Mouse (Mus musculus) kidney, embryonic 14.5 days (tissue): ENCODE measurements around the gene Tmsb15b2. TPM values are rescaled to one million over a fixed set of nuclear protein-coding genes. Genes with fewer than 3 reads are reported as not detected.
"Not testable (repeated sequence)": the region's sequence is repeated elsewhere in the genome, so short reads cannot be mapped to it uniquely, and the experiment has no call there.

ENCODE experiments used
- ATAC-seq: fragments of 200-750 bp; cut with Nextera tagmentation; 2 replicates; pipeline ENCODE4 v1.8.0; 2017; ENCODE audit warnings: moderate number of reproducible peaks, mild to moderate bottlenecking, moderate TSS enrichment, moderate library complexity; ENCODE audit not compliant: low FRiP score, low TSS enrichment
- H3K27ac ChIP-seq: fragments of 300-500 bp; sonication (generic); 2 replicates; pipeline ENCODE4 v1.5.1; 2014; ENCODE audit warnings: low read depth, mild to moderate bottlenecking, low read length, moderate library complexity, mixed read lengths
- H3K27me3 ChIP-seq: fragments of 300-500 bp; sonication (generic); 2 replicates; pipeline ENCODE4 v1.6.1; 2014; ENCODE audit warnings: mild to moderate bottlenecking, low read length; ENCODE audit not compliant: control insufficient read depth, insufficient read depth
- H3K36me3 ChIP-seq: fragments of 300-500 bp; sonication (generic); 2 replicates; pipeline ENCODE4 v1.6.1; 2014; ENCODE audit warnings: low read length, mixed read lengths; ENCODE audit not compliant: control insufficient read depth, insufficient read depth
- H3K4me1 ChIP-seq: fragments of 300-500 bp; sonication (generic); 2 replicates; pipeline ENCODE4 v1.6.1; 2014; ENCODE audit warnings: low read length, mixed read lengths; ENCODE audit not compliant: control insufficient read depth, insufficient read depth
- H3K4me2 ChIP-seq: fragments of 300-500 bp; sonication (generic); replicated peaks from 2 replicates; pipeline ENCODE4 v1.6.1; 2014; ENCODE audit warnings: low read depth, mild to moderate bottlenecking, low read length
- H3K4me3 ChIP-seq: fragments of 300-500 bp; sonication (generic); 2 replicates; pipeline ENCODE4 v1.5.1; 2014; ENCODE audit warnings: mild to moderate bottlenecking, low read length
- H3K9ac ChIP-seq: fragments of 300-500 bp; sonication (generic); 2 replicates; pipeline ENCODE4 v1.6.1; 2014; ENCODE audit warnings: low read depth, mild to moderate bottlenecking, low read length, moderate library complexity
- H3K9me3 ChIP-seq: fragments of 300-500 bp; sonication (generic); 2 replicates; pipeline ENCODE4 v1.6.1; 2016; ENCODE audit warnings: low read length; ENCODE audit not compliant: control insufficient read depth
- WGBS: fragments of 180-500 bp; shearing (Covaris S2); extraction: QIAGEN DNeasy Blood & Tissue Kit; methylation state at CpG from one replicate; pipeline ENCODE4 v1.1.7; 2014; 5-methylcytosine and 5-hydroxymethylcytosine counted together
- polyA plus RNA-seq: library from polyadenylated mRNA; unstranded; fragments of >200 nt; fragmentation: Nextera tagmentation; extraction: Ambion mirVana; gene quantifications from 2 replicates; pipeline ENCODE4 v1.2.1, GENCODE M21; 2014

Gene Tmsb15b2
- polyA plus RNA-seq = 47.0 and 78.3 TPM in 2 replicates

DNA sequence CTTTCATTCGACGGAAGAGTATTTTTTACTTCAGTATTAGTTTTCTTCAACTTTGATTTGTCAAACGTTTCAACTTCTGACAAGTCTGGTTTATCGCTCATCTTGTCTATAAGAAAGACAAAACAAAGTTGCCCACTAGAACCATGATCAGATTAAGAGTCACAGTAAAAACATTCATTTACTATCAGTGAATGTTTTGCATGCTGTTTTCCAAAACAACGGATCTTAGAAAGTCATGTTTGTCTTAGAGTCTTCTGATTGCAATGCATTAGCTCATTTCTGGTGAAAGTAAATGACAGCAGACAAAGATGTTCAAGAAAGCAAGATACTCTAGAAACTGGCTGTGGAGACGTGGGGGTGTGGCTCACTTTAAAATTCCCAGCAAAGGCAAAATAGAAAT is at the start of gene Tmsb15b2:
TSS of gene Tmsb15b2 (minus strand) at position 101 of the 400 bp plus-strand sequence.
- H3K36me3 ChIP-seq = not testable (repeated sequence)

DNA sequence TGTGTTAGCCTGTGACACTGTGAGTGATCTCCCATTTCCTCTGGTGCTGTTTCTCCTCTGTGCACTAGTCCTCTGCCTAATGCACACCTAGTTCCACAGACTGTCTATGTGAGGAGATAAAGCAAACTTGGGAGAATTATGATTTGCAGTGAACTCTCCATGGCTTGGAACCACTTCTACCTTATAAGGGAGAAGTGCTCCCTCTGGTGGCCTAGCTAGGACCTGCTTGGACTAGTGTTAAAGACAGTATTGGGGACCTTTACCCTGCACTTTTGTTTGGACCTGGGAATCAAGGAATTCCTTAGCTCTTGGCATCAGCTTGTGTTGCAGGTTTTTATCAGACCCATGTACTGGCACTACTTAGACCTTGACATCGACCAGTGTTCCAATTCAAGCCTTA is 44.0 kb upstream of the Tmsb15b2 start:
- Histone ChIP-seq H3K4me3 (no peak overlapping the region), H3K27me3 (no peaks in the 10 kb centered on the region), H3K27ac (no peak overlapping the region), H3K4me2 (no peak overlapping the region), H3K36me3 (no peaks in the 10 kb centered on the region), H3K9ac (no peak overlapping the region), H3K9me3 (no peaks in the 10 kb centered on the region), H3K4me1 (no peaks in the 10 kb centered on the region)
- WGBS = 19% methylated on average over 1 of the region's 1 CpGs
- no peak for ATAC-seq

More for the DNA sequence above, at the start of gene Tmsb15b2:
- not testable (repeated sequence) for H3K27ac ChIP-seq, H3K4me1 ChIP-seq, ATAC-seq, H3K27me3 ChIP-seq, H3K9me3 ChIP-seq
- Histone ChIP-seq H3K4me3 (peak within 1 kb of the TSS; percentile 37), H3K9ac (peak within 1 kb of the TSS; percentile 42; the same call in 1 of the 2 replicates), H3K4me2 (peak within 1 kb of the TSS; percentile 47)
- 83% methylated on average over 6 of the region's 6 CpGs for WGBS

- Histone ChIP-seq H3K4me3 (no peak overlapping the region), H3K4me2 (no peak overlapping the region), H3K9ac (no peak overlapping the region), H3K9me3 (no peaks in the 10 kb centered on the region), H3K4me1 (no peaks in the 10 kb centered on the region), H3K36me3 (no peaks in the 10 kb centered on the region), H3K27ac (no peak overlapping the region), H3K27me3 (no peaks in the 10 kb centered on the region)
- ATAC-seq = no peak
- 77% methylated on average over 1 of the region's 1 CpGs for WGBS
Measured at GRCm38 (mm10) chrX:137017668-137018067, 42.4 kb upstream of the Tmsb15b2 start.

DNA sequence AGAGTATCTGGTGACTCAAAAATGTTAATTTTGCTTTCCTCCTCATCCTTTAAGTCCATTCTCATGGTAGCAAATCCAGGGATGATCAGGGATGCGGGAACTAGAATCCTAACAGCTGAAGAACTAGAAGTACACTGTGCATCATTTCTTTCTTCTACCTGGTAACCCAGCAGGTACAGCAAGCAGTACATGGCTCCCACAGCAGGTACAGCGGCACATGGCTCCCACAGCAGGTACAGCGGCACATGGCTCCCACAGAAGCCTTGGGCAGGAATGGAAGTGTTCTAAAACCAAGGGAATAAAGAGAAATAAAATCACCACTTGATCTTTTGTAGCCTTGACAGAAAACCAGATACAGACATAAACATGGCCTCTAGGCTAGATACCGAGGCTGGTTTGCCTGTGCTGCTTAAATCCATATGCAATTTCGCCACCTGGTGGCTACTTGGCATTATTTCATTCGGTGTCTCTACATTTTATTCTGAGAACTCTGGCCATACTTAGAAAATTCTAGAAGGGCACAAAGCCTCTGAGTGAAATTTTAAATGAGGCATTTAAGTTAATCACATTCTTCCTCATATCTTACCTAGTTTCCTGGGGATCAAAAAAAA is 39.9 kb upstream of the Tmsb15b2 start:
- Histone ChIP-seq H3K4me2 (no peak overlapping the region), H3K9ac (no peak overlapping the region), H3K36me3 (no peaks in the 10 kb centered on the region), H3K27me3 (no peaks in the 10 kb centered on the region), H3K9me3 (no peaks in the 10 kb centered on the region), H3K4me3 (no peak overlapping the region), H3K27ac (no peak overlapping the region), H3K4me1 (no peaks in the 10 kb centered on the region)
- WGBS = 60% methylated on average over 6 of the region's 6 CpGs
- ATAC-seq = no peak; the same call in 1 of the 2 replicates

DNA sequence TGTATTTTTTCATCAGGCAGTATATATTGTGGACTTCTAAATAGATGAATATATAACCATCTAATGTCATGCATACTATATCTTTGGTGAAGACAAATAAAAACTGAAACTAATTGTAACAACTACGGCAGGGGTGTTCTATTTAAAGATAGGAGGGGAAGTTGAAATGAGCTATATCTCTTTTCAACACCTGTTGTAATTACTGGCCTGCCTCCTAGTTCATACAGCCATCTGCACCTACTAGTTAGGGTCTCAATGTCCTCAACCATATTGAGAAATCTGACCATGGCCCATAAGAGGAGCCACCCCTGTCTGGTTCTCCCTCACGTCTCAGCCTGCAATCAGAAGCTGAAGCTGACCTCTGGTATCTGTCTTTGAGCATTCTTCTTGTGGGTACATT is 21.0 kb upstream of the Tmsb15b2 start:
- no peak overlapping the region for H3K4me3 ChIP-seq
- no peaks in the 10 kb centered on the region for H3K9me3 ChIP-seq
- no peak overlapping the region for H3K27ac ChIP-seq
- ATAC-seq = no peak
- no peak overlapping the region for H3K9ac ChIP-seq
- H3K27me3 ChIP-seq = no peaks in the 10 kb centered on the region
- no peak overlapping the region for H3K4me2 ChIP-seq
- no peaks in the 10 kb centered on the region for H3K4me1 ChIP-seq
- no peaks in the 10 kb centered on the region for H3K36me3 ChIP-seq
- 76% methylated on average over 2 of the region's 2 CpGs for WGBS

DNA sequence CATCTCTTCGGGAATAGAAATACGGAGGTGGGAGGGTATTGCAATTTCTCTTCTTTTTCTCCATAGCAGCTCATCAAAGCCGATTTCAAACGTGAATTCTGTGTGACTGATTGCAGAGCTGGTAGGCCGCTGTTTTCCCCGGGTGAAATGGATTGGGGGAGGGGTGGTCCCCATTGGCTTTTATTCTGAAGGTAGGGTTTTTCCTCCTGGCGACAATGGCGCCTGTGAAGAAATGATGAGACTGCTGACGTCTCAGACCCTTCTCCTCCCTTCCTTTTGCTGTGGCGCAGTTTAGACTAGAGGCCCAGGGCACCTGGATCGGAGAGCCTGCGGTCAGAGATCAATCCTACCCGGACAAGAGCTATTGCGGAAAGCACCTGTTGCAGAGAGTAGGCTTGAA is 18.3 kb upstream of the Tmsb15b2 start:
- 36% methylated on average over 14 of the region's 14 CpGs for WGBS
- no peak overlapping the region for H3K27ac ChIP-seq
- H3K27me3 ChIP-seq = no peaks in the 10 kb centered on the region

DNA sequence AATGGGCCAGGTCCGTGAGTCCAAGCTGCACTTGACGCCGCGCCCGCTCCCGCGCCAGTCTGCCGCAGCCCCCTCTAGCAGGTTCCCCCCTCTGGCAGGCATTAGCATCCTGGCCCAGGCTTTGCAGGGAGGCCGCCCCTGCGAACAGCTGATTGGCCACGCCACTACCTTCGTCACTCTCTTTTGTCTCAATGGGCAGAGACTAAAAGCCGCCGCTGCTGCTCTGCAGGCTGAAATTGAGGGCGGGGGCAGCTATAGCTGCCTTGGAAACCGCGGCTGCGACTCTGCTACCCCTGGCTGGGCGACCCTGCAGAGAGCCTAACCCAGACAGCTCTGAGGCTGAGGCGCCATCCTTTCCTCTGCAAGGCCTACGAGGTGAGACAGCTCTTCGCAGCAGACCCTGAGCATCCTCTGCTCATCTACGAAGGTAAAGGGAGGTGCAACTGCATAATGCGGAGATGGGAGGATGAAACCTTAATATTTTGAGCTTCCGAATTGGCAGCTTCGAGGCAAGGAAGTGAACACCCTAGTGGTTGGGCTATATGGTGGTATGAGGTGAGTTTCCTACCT is 17.8 kb upstream of the Tmsb15b2 start, which contains the start of gene Zcchc18:
TSS of gene Zcchc18 (plus strand) at position 178 of the 570 bp plus-strand sequence.
- peak; percentile 98 for ATAC-seq
- WGBS = 25% methylated on average over 26 of the region's 26 CpGs
- Histone ChIP-seq H3K27ac (no peak within 1 kb of the TSS), H3K4me2 (peak within 1 kb of the TSS; percentile 55), H3K4me3 (peak within 1 kb of the TSS; percentile 36), H3K9me3 (no peaks in the 10 kb centered on the region), H3K27me3 (no peaks in the 10 kb centered on the region), H3K4me1 (no peaks in the 10 kb centered on the region), H3K36me3 (no peaks in the 10 kb centered on the region), H3K9ac (peak within 1 kb of the TSS; percentile 34; the same call in 1 of the 2 replicates)

More for the DNA sequence above, 18.3 kb upstream of the Tmsb15b2 start:
- Histone ChIP-seq H3K4me2 (peak overlapping the region; percentile 55), H3K4me1 (no peaks in the 10 kb centered on the region), H3K4me3 (peak overlapping the region; percentile 36), H3K36me3 (no peaks in the 10 kb centered on the region), H3K9ac (no peak overlapping the region), H3K9me3 (no peaks in the 10 kb centered on the region)
- 0 out of 2 replicates have a peak, but pooled peaks have one; percentile 7 for ATAC-seq

DNA sequence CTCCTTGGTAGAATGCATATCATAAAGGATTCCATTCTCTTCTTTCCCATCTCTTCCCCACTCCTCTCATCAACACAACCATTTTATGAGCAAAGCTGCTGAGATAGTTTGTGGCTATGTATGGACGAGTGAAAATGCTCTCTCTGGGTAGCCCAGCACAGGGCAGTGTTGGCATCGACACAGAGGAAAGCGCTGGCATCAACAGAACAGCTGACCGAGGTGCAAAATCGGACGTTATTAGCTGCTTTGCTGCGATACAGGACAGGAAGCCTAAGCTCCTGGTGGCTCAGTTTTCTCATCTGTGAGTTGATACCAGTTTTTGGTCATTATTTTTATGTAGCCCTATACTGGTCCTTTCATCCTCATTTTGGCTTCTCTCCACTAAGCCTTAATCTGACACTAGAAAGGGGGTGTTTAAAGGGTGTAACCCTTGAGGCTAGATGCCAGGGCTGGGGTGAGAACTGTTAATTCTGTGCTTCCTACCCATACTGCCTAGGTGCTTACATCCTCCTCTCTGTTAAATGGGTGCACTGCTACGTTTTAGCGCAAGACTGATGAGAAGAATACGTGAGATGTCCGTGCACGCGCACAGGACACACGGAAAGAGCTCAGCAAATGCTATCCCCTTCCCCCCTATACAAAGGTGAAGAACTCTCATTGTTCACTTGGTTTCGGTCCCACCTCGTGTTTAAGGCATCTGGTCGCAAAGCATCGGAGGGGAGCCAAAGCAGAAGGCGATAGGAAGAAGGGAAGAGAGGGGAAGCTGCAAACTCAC is 17.1 kb upstream of the Tmsb15b2 start:
- peak overlapping the region; percentile 55 for H3K4me2 ChIP-seq
- no peak overlapping the region for H3K27ac ChIP-seq
- 0 out of 2 replicates have a peak overlapping the region, but pooled peaks have one; percentile 34 for H3K9ac ChIP-seq
- peak; percentile 60 for ATAC-seq
- WGBS = 31% methylated on average over 19 of the region's 19 CpGs
- no peaks in the 10 kb centered on the region for H3K9me3 ChIP-seq
- H3K27me3 ChIP-seq = no peaks in the 10 kb centered on the region
- no peaks in the 10 kb centered on the region for H3K36me3 ChIP-seq
- H3K4me3 ChIP-seq = peak overlapping the region; percentile 36
- H3K4me1 ChIP-seq = no peaks in the 10 kb centered on the region

DNA sequence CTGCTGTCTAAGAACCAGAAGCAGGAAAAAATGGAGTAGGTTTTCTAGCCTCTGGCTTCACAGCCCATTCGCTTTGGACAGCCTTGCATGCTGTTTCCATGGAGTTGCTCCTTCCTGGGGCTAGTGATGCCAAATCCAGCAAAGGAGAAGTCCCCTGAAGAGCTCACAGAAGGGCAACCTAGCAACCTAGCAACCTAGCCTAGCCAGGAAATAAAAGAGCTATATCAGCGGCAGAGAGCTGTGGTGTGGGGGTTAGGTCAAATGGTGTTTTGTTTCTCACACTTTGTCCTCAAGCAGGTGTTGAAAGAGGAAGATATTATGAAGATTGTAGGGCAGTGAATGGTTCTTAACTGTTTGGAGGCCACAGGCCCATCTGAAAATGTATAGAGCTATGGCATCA is 16.0 kb upstream of the Tmsb15b2 start:
- Histone ChIP-seq H3K4me2 (no peak overlapping the region), H3K27ac (no peak overlapping the region), H3K4me1 (no peaks in the 10 kb centered on the region), H3K27me3 (no peaks in the 10 kb centered on the region), H3K4me3 (no peak overlapping the region), H3K36me3 (no peaks in the 10 kb centered on the region), H3K9me3 (no peaks in the 10 kb centered on the region), H3K9ac (no peak overlapping the region)
- no peak for ATAC-seq
- WGBS = 59% methylated on average over 2 of the region's 2 CpGs
